Comparison of ENCODE assay signal across 7 mouse cellular contexts in genomic region chr4:53011732-53012361, GRCm38 (mm10). TPM values are rescaled to one million over a fixed set of nuclear protein-coding genes. Genes with fewer than 3 reads are reported as not detected.
A peak's percentile ranks its signal among the peaks of the same experiment; 100 is the strongest.
DNase-seq lines count a peak whose midpoint lies in the region; ATAC-seq and TF ChIP-seq lines count a peak whose summit lies in the region.

Gene Nipsnap3b (plus strand): TSS chr4:53011880.

- no peaks in the 10 kb centered on the region for H3K27me3 ChIP-seq in embryonic facial prominence, embryonic 10.5 days (replicated peaks; ENCODE audit: low read depth, poor library complexity, severe bottlenecking)
- H3K27me3 ChIP-seq in intestine, postnatal 0 days (replicated peaks; ENCODE audit: control insufficient read depth, insufficient read depth, low read length), result no peaks in the 10 kb centered on the region
- peaks cover 3% of the 10 kb centered on the region; the same call in 1 of the 2 replicates for H3K27me3 ChIP-seq in midbrain, embryonic 12.5 days
- H3K27me3 ChIP-seq in small intestine, adult 2 months (ENCODE audit: control insufficient read depth, insufficient read depth, low read length), result no peaks in the 10 kb centered on the region

- H3K9me3 ChIP-seq in embryonic facial prominence, embryonic 10.5 days, result peaks cover 5% of the 10 kb centered on the region; the same call in 1 of the 2 replicates
- no peaks in the 10 kb centered on the region for H3K9me3 ChIP-seq in intestine, postnatal 0 days (ENCODE audit: control insufficient read depth)
- peaks cover 9% of the 10 kb centered on the region; the same call in 1 of the 2 replicates for H3K9me3 ChIP-seq in midbrain, embryonic 12.5 days

- ATAC-seq in intestine, postnatal 0 days, result peak; percentile 99
- ATAC-seq in midbrain, embryonic 12.5 days (ENCODE audit: low FRiP score, low read depth), result peak; percentile 95

- peak within 1 kb of the TSS; percentile 93 for H3K27ac ChIP-seq in embryonic facial prominence, embryonic 10.5 days (replicated peaks)
- peak within 1 kb of the TSS; percentile 88 for H3K27ac ChIP-seq in intestine, postnatal 0 days (ENCODE audit: low read depth, low read length)
- peak within 1 kb of the TSS; percentile 84 for H3K27ac ChIP-seq in midbrain, embryonic 12.5 days (replicated peaks)
- H3K27ac ChIP-seq in small intestine, adult 2 months (ENCODE audit: insufficient read depth, low read depth, low read length), result peak within 1 kb of the TSS; percentile 75

- H3K4me2 ChIP-seq in intestine, postnatal 0 days (replicated peaks; ENCODE audit: low read depth), result peak within 1 kb of the TSS; percentile 67
- H3K4me2 ChIP-seq in midbrain, embryonic 12.5 days (replicated peaks), result peak within 1 kb of the TSS; percentile 59

- TF ChIP-seq CTCF in intestine, postnatal 0 days (IDR thresholded peaks at IDR 0.05; ENCODE audit: low read depth), result no peak
- TF ChIP-seq CTCF in small intestine, adult 2 months (IDR thresholded peaks at IDR 0.05; ENCODE audit: extremely low read depth, insufficient read length, insufficient replicate concordance, low read depth, low read length), result no peak

- H3K4me3 ChIP-seq in embryonic facial prominence, embryonic 10.5 days, result peak within 1 kb of the TSS; percentile 85
- peak within 1 kb of the TSS; percentile 89 for H3K4me3 ChIP-seq in intestine, postnatal 0 days (ENCODE audit: low read depth, low read length)
- H3K4me3 ChIP-seq in midbrain, embryonic 12.5 days, result peak within 1 kb of the TSS; percentile 80
- H3K4me3 ChIP-seq in small intestine, adult 2 months (ENCODE audit: low read depth, low read length), result peak within 1 kb of the TSS; percentile 76

- DNase-seq in adrenal gland, postnatal 10 days, result peak; percentile 98
- peak; percentile 98 for DNase-seq in embryonic facial prominence, embryonic 10.5 days (ENCODE audit: low spot score)
- DNase-seq in gonadal fat pad, adult 2 months (ENCODE audit: low read depth), result peak; percentile 27
- peak; percentile 99 for DNase-seq in left cerebral cortex, postnatal 4 days

- peaks cover 30% of the 10 kb centered on the region for H3K36me3 ChIP-seq in embryonic facial prominence, embryonic 10.5 days (replicated peaks)
- H3K36me3 ChIP-seq in intestine, postnatal 0 days (ENCODE audit: control insufficient read depth, insufficient read depth), result peaks cover 14% of the 10 kb centered on the region
- H3K36me3 ChIP-seq in midbrain, embryonic 12.5 days, result peaks cover 22% of the 10 kb centered on the region
- H3K36me3 ChIP-seq in small intestine, adult 2 months (ENCODE audit: control insufficient read depth, insufficient read depth, low read length), result peaks cover 15% of the 10 kb centered on the region

- H3K9ac ChIP-seq in intestine, postnatal 0 days (ENCODE audit: low read depth, low read length), result peak within 1 kb of the TSS; percentile 86
- H3K9ac ChIP-seq in midbrain, embryonic 12.5 days (replicated peaks), result peak within 1 kb of the TSS; percentile 75

- peak; percentile 66 for TF ChIP-seq POLR2A in small intestine, adult 2 months (IDR thresholded peaks at IDR 0.05; ENCODE audit: low read depth, low read length)

- H3K4me1 ChIP-seq in embryonic facial prominence, embryonic 10.5 days, result peaks cover 6% of the 10 kb centered on the region
- H3K4me1 ChIP-seq in intestine, postnatal 0 days (replicated peaks; ENCODE audit: control insufficient read depth, insufficient read depth, low read length), result no peaks in the 10 kb centered on the region
- H3K4me1 ChIP-seq in midbrain, embryonic 12.5 days, result no peaks in the 10 kb centered on the region
- H3K4me1 ChIP-seq in small intestine, adult 2 months (ENCODE audit: control insufficient read depth, insufficient read depth, insufficient read length, low read length), result peaks cover 5% of the 10 kb centered on the region; the same call in 1 of the 2 replicates

- WGBS in embryonic facial prominence, embryonic 10.5 days, result under 1% methylated on average over 63 of the region's 63 CpGs
- under 1% methylated on average over 63 of the region's 63 CpGs for WGBS in intestine, postnatal 0 days
- under 1% methylated on average over 63 of the region's 63 CpGs for WGBS in midbrain, embryonic 12.5 days
- WGBS in small intestine, adult 2 months, result under 1% methylated on average over 62 of the region's 63 CpGs

- intact Hi-C loops in left cerebral cortex, postnatal 4 days (cut with DNase I), result no loop called here

RNA-seq across cellular contexts. Expression of gene Nipsnap3b, which starts in this region (rescaled TPM):
- 10 to 100 TPM; 43.7 to 52.2 TPM for total RNA-seq in adrenal gland, postnatal 10 days (2021)
- 76.4 and 77.5 TPM in 2 replicates for polyA plus RNA-seq in embryonic facial prominence, embryonic 10.5 days (2016; fragmentation: Nextera tagmentation; extraction: Ambion mirVana)
- 53.8 and 55.9 TPM in 2 replicates for polyA plus RNA-seq in gonadal fat pad, adult 2 months (2012; rRNA removed)
- 192 and 196 TPM in 2 replicates for polyA plus RNA-seq in intestine, postnatal 0 days (2015; fragmentation: Nextera tagmentation; extraction: Ambion mirVana)
- 10 to 100 TPM; 50.5 to 50.6 TPM for total RNA-seq in left cerebral cortex, postnatal 4 days (2021)
- 103 and 110 TPM in 2 replicates for polyA plus RNA-seq in midbrain, embryonic 12.5 days (2016; fragmentation: Nextera tagmentation; extraction: Ambion mirVana)
- polyA plus RNA-seq in small intestine, adult 2 months (2012; rRNA removed), result 24.1 and 54.7 TPM in 2 replicates

Comparison
In these comparisons a context has a peak if more than half of its experiments do, and no peak if none do; other contexts are left out.
1. Peak in every context shown above with its lines: DNase-seq, ATAC-seq, H3K4me3 ChIP-seq and H3K27ac ChIP-seq.
2. DNase-seq: peak in every context shown above with its lines; median percentile 99 in left cerebral cortex, postnatal 4 days; 98 in adrenal gland, postnatal 10 days; 98 in embryonic facial prominence, embryonic 10.5 days; 27 in gonadal fat pad, adult 2 months.